Comparison of ENCODE assay signal across 11 mouse cellular contexts in the genomic region with DNA sequence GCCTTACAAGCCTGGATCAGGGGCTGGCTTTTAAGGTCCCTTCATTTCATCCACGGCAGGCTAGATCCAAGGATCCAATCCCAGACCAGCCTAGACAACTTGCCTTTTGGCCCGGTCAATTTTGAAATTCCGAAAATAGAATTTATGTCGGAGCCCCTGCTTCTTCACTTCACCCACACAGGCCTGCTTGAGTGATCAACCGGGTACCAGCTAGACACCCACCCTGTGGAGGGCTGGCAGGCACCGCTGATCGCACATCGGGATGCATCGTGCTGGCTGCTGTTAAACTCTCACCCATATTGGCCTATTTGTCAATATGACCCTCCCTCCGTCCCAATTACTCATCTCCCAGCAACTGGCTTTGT. TPM values are rescaled to one million over a fixed set of nuclear protein-coding genes. Genes with fewer than 3 reads are reported as not detected.
DNase-seq lines count a peak whose midpoint lies in the region; ATAC-seq lines count a peak whose summit lies in the region.
"Had no signal": no experiment of that assay in that cellular context is flagged by ENCODE, and none has a peak within 500 bp of the region (broad histone marks: within the 10 kb centered on the region; RNA-seq: fewer than 3 reads in every experiment).

No protein-coding gene starts in this region.

- WGBS in kidney, embryonic 16.5 days: 2% methylated on average over 10 of the region's 10 CpGs
- 2% methylated on average over 10 of the region's 10 CpGs for WGBS in limb, embryonic 11.5 days
- WGBS in midbrain, embryonic 15.5 days: 3% methylated on average over 10 of the region's 10 CpGs

- no peaks in the 10 kb centered on the region for H3K36me3 ChIP-seq in kidney, embryonic 16.5 days (ENCODE audit: insufficient read depth, low read length)
- H3K36me3 ChIP-seq in limb, embryonic 11.5 days (ENCODE audit: control insufficient read depth, insufficient read depth, low read length): no peaks in the 10 kb centered on the region
- no peaks in the 10 kb centered on the region for H3K36me3 ChIP-seq in midbrain, embryonic 15.5 days (replicated peaks)

- no peak overlapping the region for H3K9ac ChIP-seq in kidney, embryonic 16.5 days (replicated peaks; ENCODE audit: low read length)
- no peak overlapping the region for H3K9ac ChIP-seq in limb, embryonic 11.5 days (ENCODE audit: low read length)
- no peak overlapping the region for H3K9ac ChIP-seq in midbrain, embryonic 15.5 days

- no peak overlapping the region for H3K4me2 ChIP-seq in kidney, embryonic 16.5 days (replicated peaks; ENCODE audit: low read depth, low read length)
- no peak overlapping the region for H3K4me2 ChIP-seq in limb, embryonic 11.5 days (ENCODE audit: low read depth, severe bottlenecking)
- no peak overlapping the region; the same call in 1 of the 2 replicates for H3K4me2 ChIP-seq in midbrain, embryonic 15.5 days

- no peak overlapping the region for H3K27ac ChIP-seq in kidney, embryonic 16.5 days (ENCODE audit: low read length)
- H3K27ac ChIP-seq in limb, embryonic 11.5 days (replicated peaks; ENCODE audit: low read depth, low read length): no peak overlapping the region
- H3K27ac ChIP-seq in midbrain, embryonic 15.5 days: no peak overlapping the region

- peak overlapping the region; percentile 24; the same call in 1 of the 2 replicates for H3K4me3 ChIP-seq in kidney, embryonic 16.5 days (ENCODE audit: low read length)
- no peak overlapping the region for H3K4me3 ChIP-seq in limb, embryonic 11.5 days (ENCODE audit: low read depth, low read length)
- H3K4me3 ChIP-seq in midbrain, embryonic 15.5 days: peak overlapping the region; percentile 11; the same call in 1 of the 2 replicates

- peaks cover 85% of the 10 kb centered on the region for H3K27me3 ChIP-seq in kidney, embryonic 16.5 days (ENCODE audit: insufficient read depth, low read length)
- H3K27me3 ChIP-seq in limb, embryonic 11.5 days (ENCODE audit: control insufficient read depth, insufficient read depth, low read length): peaks cover 71% of the 10 kb centered on the region
- peaks cover 82% of the 10 kb centered on the region for H3K27me3 ChIP-seq in midbrain, embryonic 15.5 days (replicated peaks)

- DNase-seq in cerebellum, postnatal 10 days: peak; percentile 37
- DNase-seq in cerebellum, adult 11 months: no peak
- DNase-seq in kidney, adult 11 months: no peak
- peak; percentile 54 for DNase-seq in limb, embryonic 11.5 days (ENCODE audit: low spot score)
- DNase-seq in adrenal gland, postnatal 36 days: no peak
- DNase-seq: heart, postnatal 14 days had no signal

- H3K4me1 ChIP-seq in kidney, embryonic 16.5 days (ENCODE audit: insufficient read depth, low read length): peaks cover 34% of the 10 kb centered on the region
- peaks cover 14% of the 10 kb centered on the region for H3K4me1 ChIP-seq in limb, embryonic 11.5 days (ENCODE audit: control insufficient read depth, insufficient read depth, low read length)
- peaks cover 23% of the 10 kb centered on the region for H3K4me1 ChIP-seq in midbrain, embryonic 15.5 days

- no peaks in the 10 kb centered on the region for H3K9me3 ChIP-seq in kidney, embryonic 16.5 days (ENCODE audit: low read length)
- no peaks in the 10 kb centered on the region for H3K9me3 ChIP-seq in limb, embryonic 11.5 days (ENCODE audit: control insufficient read depth, low read length)
- no peaks in the 10 kb centered on the region for H3K9me3 ChIP-seq in midbrain, embryonic 15.5 days

- no peak for ATAC-seq in kidney, embryonic 16.5 days (ENCODE audit: low FRiP score, low TSS enrichment)
- no peak for ATAC-seq in limb, embryonic 11.5 days (ENCODE audit: insufficient number of reproducible peaks, low FRiP score, low TSS enrichment, low read depth)
- no peak for ATAC-seq in midbrain, embryonic 15.5 days (replicated peaks)
- ATAC-seq in frontal cortex, adult (ENCODE audit: low TSS enrichment): no peak
- ATAC-seq: Patski had no signal

RNA-seq across cellular contexts. Expression of gene Foxa1, which starts 3.1 kb away (rescaled TPM):
- 0.86 and 1.2 TPM in 2 replicates for polyA plus RNA-seq in kidney, embryonic 16.5 days (2015; fragmentation: Nextera tagmentation; extraction: Ambion mirVana)
- polyA plus RNA-seq in limb, embryonic 11.5 days (2014; fragmentation: Nextera tagmentation; extraction: Ambion mirVana): not detected in 2 replicates
- 4.2 and 4.3 TPM in 2 replicates for polyA plus RNA-seq in midbrain, embryonic 15.5 days (2015; fragmentation: Nextera tagmentation; extraction: Ambion mirVana)
- total RNA-seq in adrenal gland, postnatal 36 days (2021): not detected
- total RNA-seq: layer of hippocampus, postnatal 14 days had no signal

RNA-seq across cellular contexts. Expression of gene Ttc6, which starts 20.3 kb away (rescaled TPM):
- 0.15 and 0.17 TPM in 2 replicates for polyA plus RNA-seq in kidney, embryonic 16.5 days (2015; fragmentation: Nextera tagmentation; extraction: Ambion mirVana)
- polyA plus RNA-seq in limb, embryonic 11.5 days (2014; fragmentation: Nextera tagmentation; extraction: Ambion mirVana): 0.06 and 0.28 TPM in 2 replicates
- polyA plus RNA-seq in midbrain, embryonic 15.5 days (2015; fragmentation: Nextera tagmentation; extraction: Ambion mirVana): 0.97 and 1.6 TPM in 2 replicates
- total RNA-seq in adrenal gland, postnatal 36 days (2021): not detected
- total RNA-seq: heart, postnatal 14 days had no signal

Comparison
In these comparisons a context has a peak if more than half of its experiments do, and no peak if none do; other contexts are left out.
1. DNase-seq: peak in cerebellum, postnatal 10 days (2 of 2) and limb, embryonic 11.5 days (single experiment); none in cerebellum, adult 11 months (single experiment), kidney, adult 11 months (single experiment) and adrenal gland, postnatal 36 days (0 of 2).